13 mouse cellular contexts compared by ENCODE assay signal in the genomic region with DNA sequence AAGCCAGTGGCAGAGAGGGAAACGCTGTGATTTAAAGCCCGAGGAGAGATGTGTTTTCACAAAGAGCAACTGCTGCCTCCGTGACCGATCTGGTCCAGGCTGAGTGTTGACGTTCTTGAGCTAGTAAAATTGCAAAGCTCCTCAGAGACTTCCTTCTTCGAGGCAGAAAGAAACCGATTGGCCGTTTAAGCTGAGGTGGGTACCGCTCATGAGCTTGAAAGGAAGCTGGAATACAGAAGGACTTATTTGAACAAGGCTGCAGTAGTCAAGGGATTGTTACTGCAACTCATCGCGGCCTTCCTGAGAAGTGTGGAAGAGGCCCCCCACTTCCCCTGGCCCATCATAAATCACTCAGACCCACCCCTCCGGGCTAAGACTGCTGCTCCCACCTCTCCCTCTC.
DNase-seq lines count a peak whose midpoint lies in the region; ATAC-seq lines count a peak whose summit lies in the region.
"Had no signal": no experiment of that assay in that cellular context is flagged by ENCODE, and none has a peak within 500 bp of the region (broad histone marks: within the 10 kb centered on the region; RNA-seq: fewer than 3 reads in every experiment).

No protein-coding gene starts in this region.

- ATAC-seq in heart, embryonic 12.5 days (ENCODE audit: insufficient number of reproducible peaks, low FRiP score) = no peak
- ATAC-seq in hematopoietic stem cell, adult 5-6 weeks (replicated peaks in 1 of 2; ENCODE audit: insufficient read depth in 1 of 2, low FRiP score in 2 of 2, low TSS enrichment in 1 of 2, low read depth in 1 of 2, poor library complexity in 2 of 2, severe bottlenecking in 2 of 2) = peak; percentile 48 to 53; a peak in 3 of 4 replicates
- ATAC-seq in limb, embryonic 15.5 days (ENCODE audit: insufficient number of reproducible peaks, low FRiP score, low TSS enrichment, low read depth) = no peak
- no peak for ATAC-seq in forebrain, embryonic 14.5 days

- no peaks in the 10 kb centered on the region for H3K9me3 ChIP-seq in heart, embryonic 12.5 days (replicated peaks)
- H3K9me3 ChIP-seq in limb, embryonic 15.5 days = no peaks in the 10 kb centered on the region
- no peaks in the 10 kb centered on the region for H3K9me3 ChIP-seq in forebrain, embryonic 14.5 days (replicated peaks; ENCODE audit: control insufficient read depth, low read length)

- H3K36me3 ChIP-seq in heart, embryonic 12.5 days = no peaks in the 10 kb centered on the region
- H3K36me3 ChIP-seq in limb, embryonic 15.5 days = no peaks in the 10 kb centered on the region
- H3K36me3 ChIP-seq in forebrain, embryonic 14.5 days (ENCODE audit: control insufficient read depth, insufficient read depth, low read length) = no peaks in the 10 kb centered on the region

- H3K4me1 ChIP-seq in heart, embryonic 12.5 days (replicated peaks) = no peaks in the 10 kb centered on the region
- H3K4me1 ChIP-seq in limb, embryonic 15.5 days = peaks cover 12% of the 10 kb centered on the region
- peaks cover 5% of the 10 kb centered on the region; the same call in 1 of the 2 replicates for H3K4me1 ChIP-seq in forebrain, embryonic 14.5 days (ENCODE audit: control insufficient read depth, insufficient read depth, low read length)

- no peak overlapping the region for H3K27ac ChIP-seq in heart, embryonic 12.5 days (ENCODE audit: poor library complexity, severe bottlenecking)
- H3K27ac ChIP-seq in limb, embryonic 15.5 days = no peak overlapping the region
- no peak overlapping the region for H3K27ac ChIP-seq in forebrain, embryonic 14.5 days (ENCODE audit: low read depth, low read length)
- H3K27ac ChIP-seq: hindbrain, embryonic 14.5 days had no signal

- no peak overlapping the region for H3K4me2 ChIP-seq in heart, embryonic 12.5 days
- peak overlapping the region; percentile 35 for H3K4me2 ChIP-seq in limb, embryonic 15.5 days
- H3K4me2 ChIP-seq in forebrain, embryonic 14.5 days (ENCODE audit: low read length) = no peak overlapping the region
- H3K4me2 ChIP-seq: heart, embryonic 11.5 days; hindbrain, embryonic 14.5 days had no signal

- H3K27me3 ChIP-seq in heart, embryonic 12.5 days (replicated peaks) = 0 out of 2 replicates have a peak, but pooled peaks cover 7% of the 10 kb centered on the region
- H3K27me3 ChIP-seq in limb, embryonic 15.5 days = no peaks in the 10 kb centered on the region
- H3K27me3 ChIP-seq in forebrain, embryonic 14.5 days (replicated peaks; ENCODE audit: control insufficient read depth, insufficient read depth, low read length) = no peaks in the 10 kb centered on the region

- no peak overlapping the region for H3K9ac ChIP-seq in heart, embryonic 12.5 days
- H3K9ac ChIP-seq in limb, embryonic 15.5 days = no peak overlapping the region
- H3K9ac ChIP-seq in forebrain, embryonic 14.5 days (ENCODE audit: low read length) = no peak overlapping the region
- H3K9ac ChIP-seq: hindbrain, embryonic 14.5 days had no signal

- 71% methylated on average over 12 of the region's 12 CpGs for WGBS in heart, embryonic 12.5 days
- WGBS in limb, embryonic 15.5 days = 12% methylated on average over 12 of the region's 12 CpGs
- 89% methylated on average over 12 of the region's 12 CpGs for WGBS in forebrain, embryonic 14.5 days

- H3K4me3 ChIP-seq in heart, embryonic 12.5 days = no peak overlapping the region
- H3K4me3 ChIP-seq in limb, embryonic 15.5 days = peak overlapping the region; percentile 14
- no peak overlapping the region for H3K4me3 ChIP-seq in forebrain, embryonic 14.5 days (ENCODE audit: low read depth, low read length)

- peak; percentile 71 for DNase-seq in heart, adult 11 months
- DNase-seq in embryo, embryonic 10.5 days (ENCODE audit: low spot score) = peak; percentile 44
- DNase-seq in forebrain, embryonic 14.5 days (ENCODE audit: low spot score) = no peak
- no peak for DNase-seq in retina, postnatal 1 day
- no peak for DNase-seq in liver
- DNase-seq: cerebellum, postnatal 14 days; lung, postnatal 36 days; midbrain, embryonic 14.5 days had no signal

Comparison
In these comparisons a context has a peak if more than half of its experiments do, and no peak if none do; other contexts are left out.
1. DNase-seq: peak in heart, adult 11 months (single experiment) and embryo, embryonic 10.5 days (single experiment); none in forebrain, embryonic 14.5 days (single experiment), retina, postnatal 1 day (single experiment) and liver (single experiment).
2. ATAC-seq: peak in hematopoietic stem cell, adult 5-6 weeks (2 of 2); none in heart, embryonic 12.5 days (single experiment), limb, embryonic 15.5 days (single experiment) and forebrain, embryonic 14.5 days (single experiment).